Mouse (Mus musculus) spleen, adult 2 months (tissue): ENCODE results near the gene Izumo1.

Experiments used
- CTCF ChIP-seq: fragments of 200-500 bp; IDR thresholded peaks from 2 replicates; pipeline ENCODE4 v1.5.1; 2011; ENCODE audit warnings: mild to moderate bottlenecking, inconsistent platforms; ENCODE audit not compliant: insufficient read depth, insufficient read length, insufficient replicate concordance; ENCODE audit errors: extremely low read depth
- POLR2A ChIP-seq: fragments of 200-500 bp; IDR thresholded peaks from 2 replicates; pipeline ENCODE4 v1.6.1; 2011; ENCODE audit warnings: low read depth, low read length, inconsistent platforms

DNA sequence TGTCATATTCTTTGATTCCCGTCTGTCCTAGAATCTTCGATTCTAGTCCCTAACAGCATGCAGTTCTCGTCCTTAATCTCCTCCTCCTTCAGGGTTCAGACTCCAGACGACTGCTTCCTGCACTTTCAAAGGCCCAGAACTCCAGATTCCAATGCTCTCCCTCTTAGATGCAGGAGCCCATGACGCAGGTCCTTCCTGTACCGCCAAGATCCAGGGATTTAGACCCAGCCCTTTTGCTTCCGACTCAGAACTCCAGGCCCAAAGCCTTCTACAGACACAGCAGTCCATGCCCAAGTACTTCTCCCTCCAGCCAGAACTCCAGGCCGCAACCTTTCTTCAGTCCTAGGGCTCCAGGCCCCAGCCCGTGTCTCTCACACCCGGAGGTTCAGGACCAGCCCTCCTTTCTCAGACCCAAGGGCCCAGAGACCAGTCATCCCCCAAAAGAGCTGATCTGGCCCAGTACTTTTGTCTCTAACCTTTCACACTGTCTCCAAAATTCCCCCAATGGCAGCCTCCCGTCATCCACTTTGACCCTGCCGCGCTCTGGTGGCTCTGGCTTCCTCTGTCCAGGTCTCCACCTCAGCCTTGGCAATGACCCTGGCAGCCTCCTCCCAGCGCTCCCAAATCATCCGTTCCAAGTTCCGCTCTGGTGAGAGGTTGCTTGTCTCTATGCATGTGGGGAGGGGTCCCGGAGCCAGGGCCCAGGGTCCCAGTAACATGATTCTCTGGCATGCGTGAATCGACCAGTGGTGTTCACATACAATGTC, 18.8 kb downstream of the Izumo1 start:
- TF ChIP-seq CTCF (no peak), POLR2A (no peak)
